Mouse (Mus musculus) limb, embryonic 14.5 days (tissue): ENCODE results near the gene Ms4a6d. TPM values are rescaled to one million over a fixed set of nuclear protein-coding genes. Genes with fewer than 3 reads are reported as not detected.

ENCODE experiments used
- ATAC-seq: fragments of 200-750 bp; cut with Nextera tagmentation; 2 replicates; pipeline ENCODE4 v1.8.0; 2017; ENCODE audit warnings: low read depth, moderate number of reproducible peaks, moderate TSS enrichment; ENCODE audit not compliant: low FRiP score
- DNase-seq: peaks from one replicate; pipeline ENCODE4 v3.0.0-alpha.2; 2015; ENCODE audit warnings: low spot score
- H3K27ac ChIP-seq: fragments of 300-500 bp; sonication (generic); replicated peaks from 2 replicates; pipeline ENCODE4 v1.5.1; 2014; ENCODE audit warnings: low read depth, mild to moderate bottlenecking, low read length, moderate library complexity, mixed read lengths
- H3K27me3 ChIP-seq: fragments of 300-500 bp; sonication (generic); 2 replicates; pipeline ENCODE4 v1.6.1; 2014; ENCODE audit warnings: low read length, mixed read lengths; ENCODE audit not compliant: control insufficient read depth, insufficient read depth
- H3K36me3 ChIP-seq: fragments of 300-500 bp; sonication (generic); 2 replicates; pipeline ENCODE4 v1.6.1; 2014; ENCODE audit warnings: mild to moderate bottlenecking, low read length, moderate library complexity, mixed read lengths; ENCODE audit not compliant: control insufficient read depth, insufficient read depth
- H3K4me1 ChIP-seq: fragments of 300-500 bp; sonication (generic); 2 replicates; pipeline ENCODE4 v1.6.1; 2014; ENCODE audit warnings: antibody characterized with exemption, low read length, mixed read lengths; ENCODE audit not compliant: control insufficient read depth, insufficient read depth
- H3K4me2 ChIP-seq: fragments of 300-500 bp; sonication (generic); replicated peaks from 2 replicates; pipeline ENCODE4 v1.6.1; 2014; ENCODE audit warnings: low read depth, mild to moderate bottlenecking, low read length, moderate library complexity; ENCODE audit not compliant: severe bottlenecking
- H3K4me3 ChIP-seq: fragments of 300-500 bp; sonication (generic); replicated peaks from 2 replicates; pipeline ENCODE4 v1.5.1; 2014; ENCODE audit warnings: low read length
- H3K9ac ChIP-seq: fragments of 300-500 bp; sonication (generic); 2 replicates; pipeline ENCODE4 v1.6.1; 2014; ENCODE audit warnings: mild to moderate bottlenecking, low read depth, low read length, moderate library complexity; ENCODE audit not compliant: severe bottlenecking
- H3K9me3 ChIP-seq: fragments of 300-500 bp; sonication (generic); 2 replicates; pipeline ENCODE4 v1.6.1; 2016; ENCODE audit warnings: low read length; ENCODE audit not compliant: control insufficient read depth
- POLR2A ChIP-seq: fragments of 200-500 bp; IDR thresholded peaks from 2 replicates; pipeline ENCODE4 v1.8.0; 2012; ENCODE audit warnings: inconsistent platforms, mild to moderate bottlenecking, moderate library complexity, borderline replicate concordance; ENCODE audit not compliant: insufficient read depth, insufficient read length; ENCODE audit errors: extremely low read depth
- WGBS: fragments of 180-500 bp; shearing (Covaris S2); extraction: QIAGEN DNeasy Blood & Tissue Kit; methylation state at CpG from one replicate; pipeline ENCODE4 v1.1.7; 2014; 5-methylcytosine and 5-hydroxymethylcytosine counted together
- polyA plus RNA-seq, 2 experiments: library from polyadenylated mRNA; depleted of rRNA in 1 of 2; stranded (reverse) in 1 of 2; unstranded in 1 of 2; fragments of >200 nt; fragmentation: Nextera tagmentation in 1 of 2; extraction: Ambion mirVana in 1 of 2; gene quantifications; 2 replicates each; pipeline versions ENCODE4 v1.2.1 to v1.2.3; 2012 to 2014

The Ms4a6d gene
- polyA plus RNA-seq (2012; rRNA removed) (5.3 and 5.4 TPM in 2 replicates), polyA plus RNA-seq (2014; fragmentation: Nextera tagmentation; extraction: Ambion mirVana) (7.4 TPM in 2 replicates)

DNA sequence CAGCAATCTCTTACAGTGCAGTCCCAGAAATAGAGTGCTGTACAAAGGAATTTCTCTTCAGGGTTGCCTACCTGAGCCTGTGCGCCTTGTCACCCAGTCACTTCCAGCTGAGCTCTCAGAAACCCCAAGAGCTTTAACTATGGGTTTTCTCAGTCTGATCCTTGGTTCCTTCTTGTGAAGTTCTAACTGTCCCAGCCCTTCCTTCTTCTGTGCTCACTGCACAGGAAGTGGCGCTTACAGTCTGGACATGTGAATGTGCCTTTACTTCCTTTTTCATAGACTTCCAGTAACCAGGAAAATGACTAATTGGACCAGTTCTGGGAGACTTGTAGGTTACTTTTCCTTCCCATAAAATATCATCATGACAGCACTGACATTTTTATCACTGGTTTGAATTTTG, at the start of gene Ms4a6d:
Gene Ms4a6d (minus strand): TSS at position 247 of the 400 bp plus-strand sequence.
- H3K27me3 ChIP-seq, result no peaks in the 10 kb centered on the region
- H3K36me3 ChIP-seq, result no peaks in the 10 kb centered on the region
- TF ChIP-seq POLR2A, result no peak
- H3K4me1 ChIP-seq, result no peaks in the 10 kb centered on the region
- ATAC-seq, result no peak
- no peak within 1 kb of the TSS for H3K4me2 ChIP-seq
- 80% methylated on average over 2 of the region's 2 CpGs for WGBS
- DNase-seq, result no peak
- no peak within 1 kb of the TSS for H3K9ac ChIP-seq
- no peak within 1 kb of the TSS for H3K4me3 ChIP-seq
- H3K27ac ChIP-seq, result no peak within 1 kb of the TSS
- no peaks in the 10 kb centered on the region for H3K9me3 ChIP-seq

DNA sequence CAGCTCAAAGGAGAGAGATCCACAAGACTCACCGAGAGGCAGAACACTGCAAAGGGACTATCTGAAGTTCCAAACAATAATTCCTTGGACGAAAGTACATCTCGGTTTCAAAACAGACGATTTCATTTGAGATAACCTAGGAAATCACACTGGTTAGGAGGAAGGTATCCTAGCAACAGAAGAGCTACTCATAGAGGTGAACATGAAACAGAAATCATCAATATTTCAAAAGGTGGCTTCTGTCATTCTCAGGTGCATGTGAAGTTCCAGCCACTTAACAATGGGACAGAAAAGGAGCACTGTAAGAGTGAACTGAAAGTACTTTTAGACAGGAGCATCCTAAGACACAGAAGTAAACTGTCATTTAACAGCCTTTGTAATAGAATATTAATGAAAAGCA, 44.9 kb upstream of the Ms4a6d start:
- no peaks in the 10 kb centered on the region for H3K27me3 ChIP-seq
- no peaks in the 10 kb centered on the region for H3K4me1 ChIP-seq
- ATAC-seq (no peak), DNase-seq (no peak)
- WGBS, result 87% methylated on average over 4 of the region's 4 CpGs
- no peak overlapping the region for H3K27ac ChIP-seq
- H3K36me3 ChIP-seq, result no peaks in the 10 kb centered on the region
- H3K4me3 ChIP-seq, result no peak overlapping the region
- no peaks in the 10 kb centered on the region for H3K9me3 ChIP-seq
- TF ChIP-seq POLR2A, result no peak
- no peak overlapping the region for H3K9ac ChIP-seq
- no peak overlapping the region for H3K4me2 ChIP-seq

DNA sequence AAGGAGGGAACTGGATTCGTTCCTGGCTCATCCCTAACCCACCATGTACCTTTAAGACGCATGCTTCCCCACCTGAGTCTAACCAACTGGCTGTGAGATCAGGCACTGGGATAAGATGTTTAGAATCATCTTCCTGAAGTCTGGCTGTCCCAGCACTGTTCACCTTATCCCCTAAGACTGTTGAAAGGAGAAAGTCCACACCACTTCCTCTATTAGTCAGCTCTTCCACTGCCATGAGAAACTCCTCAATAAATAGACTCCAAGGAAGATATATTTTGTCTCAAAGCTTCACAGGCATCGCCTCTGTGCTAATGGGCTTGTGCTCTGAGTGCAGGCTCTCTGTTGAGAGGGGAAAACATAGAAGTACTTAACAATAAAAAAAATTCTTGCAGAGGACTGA, 41.5 kb upstream of the Ms4a6d start:
- Histone ChIP-seq H3K36me3 (no peaks in the 10 kb centered on the region), H3K9me3 (no peaks in the 10 kb centered on the region), H3K4me2 (no peak overlapping the region), H3K4me3 (no peak overlapping the region), H3K27me3 (no peaks in the 10 kb centered on the region), H3K9ac (no peak overlapping the region), H3K27ac (no peak overlapping the region), H3K4me1 (no peaks in the 10 kb centered on the region)
- no peak for DNase-seq
- ATAC-seq, result no peak
- 76% methylated on average over 3 of the region's 3 CpGs for WGBS
- TF ChIP-seq POLR2A, result no peak

- WGBS, result 52% methylated on average over 1 of the region's 1 CpGs
- no peak for TF ChIP-seq POLR2A
These were observed 36.1 kb upstream of the Ms4a6d start, which contains the start of gene Ms4a3 for GRCm38 (mm10) chr19:11640732-11641131. Gene Ms4a3, minus strand, starts transcription at chr19:11640851.

DNA sequence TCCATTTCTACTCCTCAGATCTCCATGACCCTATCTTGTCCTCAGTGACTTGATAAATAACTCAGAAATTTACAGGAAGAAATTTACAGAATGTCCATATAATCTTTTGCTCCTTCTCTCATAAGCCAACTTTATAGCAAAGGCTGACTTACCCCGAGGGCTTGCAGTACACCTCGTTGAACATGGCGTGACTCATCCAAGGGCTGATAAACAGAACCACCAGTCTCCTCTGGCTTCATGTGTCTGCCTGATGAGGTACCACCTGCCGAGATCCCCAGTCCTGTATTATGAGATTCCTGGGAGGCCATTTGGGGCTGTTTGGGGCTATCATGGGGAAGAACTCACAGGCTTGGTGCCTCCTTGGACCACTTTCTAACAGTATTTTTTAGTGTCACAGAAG, 34.4 kb upstream of the Ms4a6d start:
- Histone ChIP-seq H3K4me3 (no peak overlapping the region), H3K4me2 (no peak overlapping the region), H3K9ac (no peak overlapping the region), H3K27me3 (no peaks in the 10 kb centered on the region), H3K36me3 (no peaks in the 10 kb centered on the region), H3K9me3 (no peaks in the 10 kb centered on the region), H3K4me1 (no peaks in the 10 kb centered on the region), H3K27ac (no peak overlapping the region)
- 59% methylated on average over 4 of the region's 4 CpGs for WGBS
- DNase-seq, result no peak
- no peak for TF ChIP-seq POLR2A
- ATAC-seq, result no peak

More at GRCm38 (mm10) chr19:11640732-11641131, 36.1 kb upstream of the Ms4a6d start, which contains the start of gene Ms4a3:
- ATAC-seq (no peak), DNase-seq (no peak)
- Histone ChIP-seq H3K9ac (no peak within 1 kb of the TSS), H3K36me3 (no peaks in the 10 kb centered on the region), H3K4me1 (no peaks in the 10 kb centered on the region), H3K27ac (no peak within 1 kb of the TSS), H3K4me2 (no peak within 1 kb of the TSS), H3K4me3 (no peak within 1 kb of the TSS), H3K27me3 (no peaks in the 10 kb centered on the region), H3K9me3 (no peaks in the 10 kb centered on the region)

DNA sequence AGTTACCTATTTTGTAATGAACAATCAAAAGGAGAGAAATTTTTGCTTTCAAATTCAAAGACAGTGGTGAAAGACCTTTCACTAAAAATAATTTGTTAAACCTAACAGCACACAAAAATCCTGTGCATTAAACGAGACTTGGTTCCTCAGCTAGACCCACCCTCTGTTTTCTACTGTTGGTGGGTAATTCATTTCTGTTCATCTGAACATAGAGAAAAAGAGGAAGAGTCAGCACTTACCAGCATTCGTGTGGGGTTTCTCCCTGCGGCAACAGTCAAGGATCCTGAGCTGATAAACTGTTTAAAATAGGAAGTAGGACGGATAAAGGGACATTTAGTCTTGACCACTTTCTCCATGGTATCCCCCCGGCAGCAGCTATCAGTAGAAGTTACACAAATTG, 30.9 kb upstream of the Ms4a6d start:
- no peak overlapping the region for H3K4me3 ChIP-seq

More for the DNA sequence above, 30.9 kb upstream of the Ms4a6d start:
- Histone ChIP-seq H3K27ac (no peak overlapping the region), H3K36me3 (no peaks in the 10 kb centered on the region), H3K4me1 (no peaks in the 10 kb centered on the region), H3K9me3 (no peaks in the 10 kb centered on the region), H3K9ac (no peak overlapping the region), H3K27me3 (no peaks in the 10 kb centered on the region), H3K4me2 (no peak overlapping the region)
- DNase-seq (no peak), ATAC-seq (no peak)
- TF ChIP-seq POLR2A, result no peak
- 81% methylated on average over 5 of the region's 5 CpGs for WGBS
